Comparison of ENCODE assay signal across 1 mouse cellular context in genomic region chr11:78750885-78751842, GRCm38 (mm10).
TF ChIP-seq lines count a peak whose summit lies in the region.

TSS of gene Ccnq (minus strand) at chr11:78751729.

TF ChIP-seq in MEL, 35 proteins besides CTCF, POLR2A, EP300 and RAD21 (continued from another document):
- TF ChIP-seq UBTF (IDR thresholded peaks at IDR 0.05; ENCODE audit: borderline replicate concordance, insufficient read depth, low read depth, low read length), result 0 out of 2 replicates have a peak, but pooled peaks have one; percentile 19
- no peak for TF ChIP-seq TAL1 (IDR thresholded peaks at IDR 0.05; ENCODE audit: low read length)
- peak; percentile 94 for TF ChIP-seq POLR2AphosphoS2 (IDR thresholded peaks at IDR 0.05; ENCODE audit: low read length)
- TF ChIP-seq MEF2A (IDR thresholded peaks at IDR 0.05; ENCODE audit: extremely low read depth, insufficient replicate concordance, low read depth, low read length, poor library complexity, severe bottlenecking), result no peak
- TF ChIP-seq USF1 (IDR thresholded peaks at IDR 0.05; ENCODE audit: low read depth, low read length), result no peak
- no peak for TF ChIP-seq BHLHE40 (IDR thresholded peaks at IDR 0.05; ENCODE audit: borderline replicate concordance, low read depth, low read length)
- peak; percentile 94 for TF ChIP-seq MAX (IDR thresholded peaks at IDR 0.05; ENCODE audit: low read length)
- TF ChIP-seq JUND (IDR thresholded peaks at IDR 0.05; ENCODE audit: low read depth, low read length), result no peak
- no peak for TF ChIP-seq E2F4 (IDR thresholded peaks at IDR 0.05; ENCODE audit: borderline replicate concordance, low read depth, low read length)
- TF ChIP-seq KAT2A (conservative IDR thresholded peaks at IDR 0.05; ENCODE audit: low read depth, low read length), result no peak; the same call in 1 of the 2 replicates
- peak; percentile 88; the same call in 1 of the 2 replicates for TF ChIP-seq MXI1 (IDR thresholded peaks at IDR 0.05; ENCODE audit: low read depth, low read length)
- no peak for TF ChIP-seq GABPA (IDR thresholded peaks at IDR 0.05; ENCODE audit: low read depth, low read length)
- TF ChIP-seq MAFK (IDR thresholded peaks at IDR 0.05; ENCODE audit: borderline replicate concordance, low read depth, low read length), result no peak
- TF ChIP-seq ZNF384 (IDR thresholded peaks at IDR 0.05; ENCODE audit: low read depth, low read length), result peak; percentile 39
TF ChIP-seq in MEL: peak in this region for 15.
